Mouse (Mus musculus) midbrain, embryonic 11.5 days (tissue): ENCODE data around the gene Castor1. TPM values are rescaled to one million over a fixed set of nuclear protein-coding genes. Genes with fewer than 3 reads are reported as not detected.

Experiments used
- ATAC-seq: fragments of 200-750 bp; cut with Nextera tagmentation; 2 replicates; pipeline ENCODE4 v1.8.0; 2017; ENCODE audit warnings: moderate TSS enrichment, moderate library complexity; ENCODE audit not compliant: low FRiP score
- DNase-seq: peaks from one replicate; pipeline ENCODE4 v3.0.0; 2015; ENCODE audit warnings: low spot score; ENCODE audit errors: missing footprints
- H3K27ac ChIP-seq: fragments of 300-500 bp; sonication (generic); 2 replicates; pipeline ENCODE4 v1.5.1; 2014; ENCODE audit warnings: low read depth, low read length
- H3K27me3 ChIP-seq: fragments of 300-500 bp; sonication (generic); 2 replicates; pipeline ENCODE4 v1.6.1; 2014; ENCODE audit warnings: mild to moderate bottlenecking, low read length, moderate library complexity, mixed read lengths; ENCODE audit not compliant: control insufficient read depth, insufficient read depth
- H3K36me3 ChIP-seq: fragments of 300-500 bp; sonication (generic); 2 replicates; pipeline ENCODE4 v1.6.1; 2014; ENCODE audit warnings: mild to moderate bottlenecking, low read length, moderate library complexity, mixed read lengths; ENCODE audit not compliant: control insufficient read depth, insufficient read depth
- H3K4me1 ChIP-seq: fragments of 300-500 bp; sonication (generic); 2 replicates; pipeline ENCODE4 v1.6.1; 2014; ENCODE audit warnings: low read length; ENCODE audit not compliant: control insufficient read depth, insufficient read depth
- H3K4me2 ChIP-seq: fragments of 300-500 bp; sonication (generic); 2 replicates; pipeline ENCODE4 v1.6.1; 2014; ENCODE audit warnings: mild to moderate bottlenecking, moderate library complexity
- H3K4me3 ChIP-seq: fragments of 300-500 bp; sonication (generic); 2 replicates; pipeline ENCODE4 v1.5.1; 2014; ENCODE audit warnings: low read depth, low read length
- H3K9ac ChIP-seq: fragments of 300-500 bp; sonication (generic); 2 replicates; pipeline ENCODE4 v1.6.1; 2014; ENCODE audit warnings: low read length
- H3K9me3 ChIP-seq: fragments of 300-500 bp; sonication (generic); 2 replicates; pipeline ENCODE4 v1.6.1; 2016; ENCODE audit warnings: low read length; ENCODE audit not compliant: control insufficient read depth
- WGBS: fragments of 180-500 bp; shearing (Covaris S2); extraction: QIAGEN DNeasy Blood & Tissue Kit; methylation state at CpG from one replicate; pipeline ENCODE4 v1.1.7; 2014; 5-methylcytosine and 5-hydroxymethylcytosine counted together
- polyA plus RNA-seq: library from polyadenylated mRNA; unstranded; fragments of >200 nt; fragmentation: Nextera tagmentation; extraction: Ambion mirVana; gene quantifications from 2 replicates; pipeline ENCODE4 v1.2.1, GENCODE M21; 2014

Castor1 gene
- polyA plus RNA-seq, 1 experiment from 2014 or later: 2.7 TPM

DNA sequence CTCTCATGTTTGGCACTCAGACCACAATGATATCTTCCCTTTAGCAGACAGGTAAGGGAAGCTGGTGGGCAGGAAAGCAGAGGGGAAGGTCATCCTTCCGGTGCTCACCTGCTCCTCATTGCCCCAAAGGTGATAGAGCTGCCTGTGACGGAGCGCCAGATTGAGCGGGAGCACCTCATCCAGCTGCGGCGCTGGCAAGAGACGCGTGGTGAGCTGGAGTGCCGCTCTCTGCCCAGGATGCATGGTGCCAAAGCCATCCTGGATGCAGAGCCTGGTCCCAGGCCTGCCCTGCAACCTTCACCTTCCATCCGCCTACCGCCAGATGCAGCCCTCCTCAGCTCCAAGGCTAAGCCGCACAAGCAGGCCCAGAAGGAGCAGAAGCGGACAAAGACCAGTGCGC is 3.5 kb upstream of the Castor1 start:
- H3K27me3 ChIP-seq: peaks cover 18% of the 10 kb centered on the region
- no peak overlapping the region for H3K4me2 ChIP-seq
- no peak overlapping the region for H3K9ac ChIP-seq
- no peak for ATAC-seq
- DNase-seq: no peak
- WGBS: 93% methylated on average over 14 of the region's 14 CpGs
- no peak overlapping the region for H3K4me3 ChIP-seq
- no peaks in the 10 kb centered on the region for H3K9me3 ChIP-seq
- peaks cover 5% of the 10 kb centered on the region; the same call in 1 of the 2 replicates for H3K4me1 ChIP-seq
- H3K36me3 ChIP-seq: peaks cover 4% of the 10 kb centered on the region; the same call in 1 of the 2 replicates
- H3K27ac ChIP-seq: no peak overlapping the region

- DNase-seq: no peak
- peaks cover 5% of the 10 kb centered on the region; the same call in 1 of the 2 replicates for H3K4me1 ChIP-seq
- peaks cover 18% of the 10 kb centered on the region for H3K27me3 ChIP-seq
- no peak overlapping the region for H3K4me3 ChIP-seq
- H3K4me2 ChIP-seq: no peak overlapping the region
- no peak for ATAC-seq
- no peak overlapping the region for H3K9ac ChIP-seq
- peaks cover 4% of the 10 kb centered on the region; the same call in 1 of the 2 replicates for H3K36me3 ChIP-seq
- no peak overlapping the region for H3K27ac ChIP-seq
- 84% methylated on average over 10 of the region's 10 CpGs for WGBS
- no peaks in the 10 kb centered on the region for H3K9me3 ChIP-seq
Observed at GRCm38 (mm10) chr11:4215061-4215460, 3.0 kb upstream of the Castor1 start.

- ATAC-seq (no peak), DNase-seq (no peak)
- Histone ChIP-seq H3K36me3 (peaks cover 4% of the 10 kb centered on the region; the same call in 1 of the 2 replicates), H3K4me2 (no peak overlapping the region), H3K4me3 (no peak overlapping the region), H3K4me1 (peaks cover 5% of the 10 kb centered on the region; the same call in 1 of the 2 replicates), H3K9me3 (no peaks in the 10 kb centered on the region), H3K27ac (no peak overlapping the region), H3K27me3 (peaks cover 18% of the 10 kb centered on the region), H3K9ac (no peak overlapping the region)
- WGBS: 83% methylated on average over 9 of the region's 9 CpGs
Observed at GRCm38 (mm10) chr11:4216248-4217000, 1.6 kb upstream of the Castor1 start.

GRCm38 (mm10) chr11:4218637-4219036 is 612 bp downstream of the Castor1 start:
- no peaks in the 10 kb centered on the region for H3K9me3 ChIP-seq
- ATAC-seq: no peak
- H3K27ac ChIP-seq: no peak overlapping the region
- WGBS: 3% methylated on average over 6 of the region's 6 CpGs
- H3K27me3 ChIP-seq: peaks cover 18% of the 10 kb centered on the region
- H3K36me3 ChIP-seq: peaks cover 4% of the 10 kb centered on the region; the same call in 1 of the 2 replicates
- peak overlapping the region; percentile 35; the same call in 1 of the 2 replicates for H3K9ac ChIP-seq
- peak overlapping the region; percentile 28 for H3K4me3 ChIP-seq
- DNase-seq: peak; percentile 90
- peaks cover 5% of the 10 kb centered on the region; the same call in 1 of the 2 replicates for H3K4me1 ChIP-seq
- H3K4me2 ChIP-seq: peak overlapping the region; percentile 68

DNA sequence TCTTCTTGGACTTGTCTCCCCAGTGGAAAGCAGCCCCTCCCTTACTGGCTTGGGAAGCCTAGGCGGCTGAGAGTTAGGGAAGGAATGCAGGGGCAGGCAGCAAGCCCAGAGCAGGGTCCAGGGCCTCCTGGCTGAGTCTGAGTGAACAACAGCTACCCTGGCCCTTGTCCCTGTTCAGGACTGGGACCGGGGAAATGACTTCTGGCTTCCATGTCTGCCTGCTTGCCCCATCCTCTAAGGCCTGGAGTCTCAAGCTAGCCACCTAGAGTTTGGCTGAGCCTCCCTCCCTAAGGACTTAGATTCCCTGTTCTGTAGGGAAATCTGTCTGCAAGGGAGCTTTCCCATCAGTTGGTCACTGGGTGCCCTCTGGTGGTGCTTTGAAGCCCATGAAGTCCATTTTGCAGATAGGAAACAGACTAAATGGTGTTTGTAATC is 1.3 kb downstream of the Castor1 start:
- H3K4me3 ChIP-seq: no peak overlapping the region
- peaks cover 4% of the 10 kb centered on the region; the same call in 1 of the 2 replicates for H3K36me3 ChIP-seq
- peaks cover 18% of the 10 kb centered on the region for H3K27me3 ChIP-seq
- WGBS: 7% methylated on average over 2 of the region's 2 CpGs
- no peak overlapping the region for H3K27ac ChIP-seq
- no peaks in the 10 kb centered on the region for H3K9me3 ChIP-seq
- H3K4me2 ChIP-seq: no peak overlapping the region
- no peak for ATAC-seq
- no peak overlapping the region for H3K9ac ChIP-seq
- no peak for DNase-seq
- peaks cover 5% of the 10 kb centered on the region; the same call in 1 of the 2 replicates for H3K4me1 ChIP-seq

- WGBS: 69% methylated on average over 9 of the region's 9 CpGs
- Histone ChIP-seq H3K27ac (no peak overlapping the region), H3K4me1 (peaks cover 5% of the 10 kb centered on the region; the same call in 1 of the 2 replicates), H3K4me3 (no peak overlapping the region), H3K9ac (no peak overlapping the region), H3K27me3 (peaks cover 18% of the 10 kb centered on the region), H3K9me3 (no peaks in the 10 kb centered on the region), H3K4me2 (no peak overlapping the region), H3K36me3 (peaks cover 1% of the 10 kb centered on the region; the same call in 1 of the 2 replicates)
- no peak for ATAC-seq
- no peak for DNase-seq
Observed at GRCm38 (mm10) chr11:4219908-4220307, 1.9 kb downstream of the Castor1 start.

DNA sequence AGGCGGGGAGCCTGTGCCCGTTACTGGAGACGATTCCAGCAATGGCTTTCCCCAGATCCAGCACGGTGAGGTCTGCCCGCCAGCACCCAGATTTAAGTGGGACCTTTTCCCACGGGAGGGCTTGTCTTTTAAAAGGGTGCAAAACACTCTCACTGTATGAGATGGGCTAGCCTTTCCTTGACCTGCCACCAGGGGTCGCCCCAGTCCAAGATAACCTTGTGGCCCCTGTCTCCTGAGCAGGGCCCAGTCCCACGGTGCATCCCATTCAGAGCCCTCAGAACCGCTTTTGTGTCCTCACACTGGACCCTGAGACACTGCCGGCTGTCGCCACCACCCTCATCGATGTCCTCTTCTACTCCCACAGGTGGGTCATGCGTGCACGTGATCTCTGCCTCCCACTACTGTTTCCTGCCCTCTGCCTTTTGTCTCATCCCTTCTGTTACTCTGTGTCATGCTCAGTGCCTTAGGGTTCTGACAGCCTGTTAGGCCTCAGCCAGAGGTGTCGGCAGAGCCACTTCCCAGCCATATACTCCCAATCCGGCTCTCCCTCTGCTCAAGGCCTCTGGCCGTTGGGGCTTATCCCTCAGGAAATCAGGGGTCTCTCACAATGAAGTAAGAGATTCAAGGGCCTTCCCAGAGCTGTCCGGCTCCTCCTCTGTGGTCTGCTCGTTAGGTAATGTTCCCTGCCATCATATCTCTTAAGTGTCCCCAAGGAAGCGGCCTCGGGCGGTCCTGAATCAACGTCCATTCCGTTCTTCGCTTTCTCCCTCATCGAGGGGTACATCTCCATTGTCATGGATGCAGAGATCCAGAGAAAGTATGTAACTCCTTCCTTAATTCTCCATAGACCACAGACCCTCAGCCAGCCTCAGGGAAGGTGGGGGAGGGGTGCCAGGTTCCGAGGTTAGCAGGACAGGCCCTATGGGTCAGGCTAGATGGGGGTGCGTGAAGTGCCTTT is 2.7 kb downstream of the Castor1 start:
- Histone ChIP-seq H3K27me3 (peaks cover 18% of the 10 kb centered on the region), H3K9ac (no peak overlapping the region), H3K36me3 (no peaks in the 10 kb centered on the region), H3K4me3 (no peak overlapping the region), H3K4me1 (peaks cover 5% of the 10 kb centered on the region; the same call in 1 of the 2 replicates), H3K4me2 (no peak overlapping the region), H3K9me3 (no peaks in the 10 kb centered on the region), H3K27ac (no peak overlapping the region)
- ATAC-seq (peak; percentile 58; the same call in 1 of the 2 replicates), DNase-seq (peak; percentile 96)
- WGBS: 42% methylated on average over 28 of the region's 28 CpGs

DNA sequence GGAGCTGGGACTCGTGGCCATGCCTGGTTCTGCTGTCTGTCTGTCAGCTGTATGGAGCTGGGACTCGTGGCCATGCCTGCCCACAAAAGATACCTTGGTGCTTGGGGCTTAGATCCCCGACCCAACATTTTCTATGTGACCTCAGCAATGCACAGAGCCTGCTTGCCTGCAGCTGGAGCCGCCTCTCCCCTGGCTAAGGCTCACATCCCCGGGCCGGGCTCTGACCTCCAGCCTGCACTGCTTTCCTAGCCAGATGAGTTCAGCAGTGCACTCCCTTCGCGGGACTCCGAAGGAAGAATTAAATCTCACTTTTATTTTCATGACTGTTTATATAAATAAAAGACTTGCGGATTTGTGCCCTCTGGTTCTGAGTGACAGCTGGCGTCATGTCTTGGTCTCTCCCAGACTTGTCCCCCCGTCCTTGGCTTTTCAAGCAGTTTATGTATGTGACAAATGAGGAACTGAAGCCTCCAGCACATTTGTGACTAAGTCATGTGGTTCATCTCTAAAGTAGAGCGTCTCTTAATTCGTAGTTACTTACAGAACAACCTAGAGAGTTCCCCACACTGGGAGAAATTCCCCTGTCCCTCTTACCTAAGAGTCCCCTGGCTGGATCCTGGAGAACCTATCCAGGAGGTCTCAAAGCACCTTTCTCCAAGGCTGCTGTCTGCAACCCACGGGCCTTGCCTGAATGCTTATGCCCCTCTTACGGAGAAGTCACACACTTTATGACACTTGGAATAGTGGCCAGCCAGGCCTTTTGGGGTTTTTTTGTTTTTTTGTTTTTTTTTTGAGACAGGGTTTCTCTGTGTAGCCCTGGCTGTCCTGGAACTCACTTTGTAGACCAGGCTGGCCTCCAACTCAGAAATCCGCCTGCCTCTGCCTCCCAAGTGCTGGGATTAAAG is 4.3 kb downstream of the Castor1 start:
- Histone ChIP-seq H3K36me3 (no peaks in the 10 kb centered on the region), H3K4me2 (no peak overlapping the region), H3K9ac (no peak overlapping the region), H3K27ac (no peak overlapping the region), H3K27me3 (peaks cover 18% of the 10 kb centered on the region), H3K4me1 (peaks cover 5% of the 10 kb centered on the region; the same call in 1 of the 2 replicates), H3K9me3 (no peaks in the 10 kb centered on the region), H3K4me3 (no peak overlapping the region)
- no peak for ATAC-seq
- 80% methylated on average over 17 of the region's 17 CpGs for WGBS
- no peak for DNase-seq
